Mouse (Mus musculus) monocyte, adult 5-6 weeks (primary cell): ENCODE measurements around the gene Fgg. TPM values are rescaled to one million over a fixed set of nuclear protein-coding genes. Genes with fewer than 3 reads are reported as not detected.

ENCODE experiments used
- ATAC-seq: fragments of 153-309, 156-312 bp; replicated peaks from 2 replicates; pipeline ENCODE4 v1.8.0; 2017; ENCODE audit warnings: mild to moderate bottlenecking; ENCODE audit not compliant: low TSS enrichment, insufficient number of reproducible peaks, severe bottlenecking, poor library complexity, low FRiP score
- total RNA-seq: library from RNA; stranded (forward); fragments of 200-1000, 200-491, 200-594 nt; gene quantifications from 3 replicates; pipeline ENCODE4 v1.2.3, GENCODE M21; 2017

The Fgg gene
- total RNA-seq: not detected in 3 replicates

- ATAC-seq: no peak
Observed at GRCm38 (mm10) chr3:83007557-83007956, at the start of gene Fgg. Gene Fgg, plus strand, starts transcription at chr3:83007724.

DNA sequence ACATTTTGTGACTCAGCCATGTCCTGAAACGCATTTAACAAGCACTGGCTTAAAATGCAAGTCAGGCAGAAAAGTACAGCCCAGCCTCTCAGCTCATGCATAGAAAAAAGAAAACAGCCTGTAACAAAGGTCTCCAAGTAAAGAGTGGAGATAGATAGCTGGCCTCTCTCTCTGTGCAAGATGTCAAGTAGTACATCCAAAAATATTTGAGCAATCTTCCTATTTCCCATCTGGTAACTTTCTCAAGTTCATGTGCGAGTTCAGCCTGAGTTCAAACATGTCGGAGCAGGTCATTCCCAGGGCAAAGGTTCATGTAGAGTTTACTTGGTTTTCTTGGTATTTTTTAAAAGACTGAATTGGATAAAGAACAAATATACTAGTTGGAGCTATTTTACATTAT is 36.5 kb upstream of the Fgg start:
- no peak for ATAC-seq

DNA sequence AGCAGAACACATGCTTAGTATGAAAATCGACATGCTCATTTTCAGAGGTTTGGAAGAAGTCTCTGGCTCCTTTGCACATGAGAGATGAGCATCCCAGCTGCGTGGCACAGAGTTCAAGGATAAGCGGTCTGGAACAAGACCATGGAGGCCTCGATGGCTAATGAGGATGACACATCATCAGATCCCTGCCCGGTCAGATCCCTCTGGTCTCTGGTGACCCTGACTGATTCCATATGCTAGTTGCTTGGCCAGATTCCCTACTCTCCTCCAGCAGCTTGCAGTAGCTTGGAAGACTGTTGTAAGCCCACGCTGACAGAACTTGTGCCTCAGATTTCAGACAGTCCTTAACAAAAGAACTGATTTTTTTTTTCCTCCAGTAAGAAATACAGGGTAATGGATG is 26.7 kb upstream of the Fgg start:
- no peak for ATAC-seq

DNA sequence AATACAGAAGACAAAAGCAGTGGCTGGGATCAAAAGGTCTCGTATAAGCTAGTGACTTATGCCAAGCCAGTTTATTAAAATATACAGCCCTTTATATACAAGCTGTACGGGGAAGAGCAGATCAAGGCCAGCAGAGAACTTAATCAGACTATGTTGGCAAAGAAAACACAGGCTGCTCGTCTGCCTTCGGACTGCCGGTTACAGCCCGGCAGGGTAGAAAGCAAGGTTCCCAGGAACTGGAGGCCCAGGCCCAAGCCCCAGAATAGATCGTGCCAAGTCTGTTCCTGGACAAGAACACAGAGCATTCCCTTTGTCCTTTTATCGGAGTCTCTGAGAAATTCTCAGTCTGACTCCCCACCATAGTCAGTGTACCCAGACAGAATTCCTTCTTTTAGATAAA is 25.7 kb upstream of the Fgg start:
- no peak for ATAC-seq

DNA sequence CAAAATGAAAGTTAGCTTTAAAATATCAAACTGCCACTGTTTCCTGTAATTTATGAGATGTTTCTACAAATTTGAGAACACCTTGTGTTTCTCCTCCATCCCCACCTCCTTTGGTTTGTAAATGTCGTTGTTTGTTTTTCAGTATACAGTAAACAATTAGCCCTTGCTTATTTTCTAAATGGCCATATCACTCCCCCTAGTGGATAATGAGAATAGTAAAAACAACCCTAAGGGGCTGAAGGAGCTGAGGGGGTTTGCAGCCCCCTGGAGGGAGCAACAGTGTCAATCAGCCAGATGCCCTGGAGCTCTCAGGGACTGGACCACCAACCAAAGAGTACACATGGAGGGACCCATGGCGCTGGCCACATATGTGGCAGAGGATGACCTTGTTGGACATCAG is 22.7 kb upstream of the Fgg start:
- ATAC-seq: no peak

- ATAC-seq: no peak
Observed at GRCm38 (mm10) chr3:82991963-82992362, 15.6 kb upstream of the Fgg start.

DNA sequence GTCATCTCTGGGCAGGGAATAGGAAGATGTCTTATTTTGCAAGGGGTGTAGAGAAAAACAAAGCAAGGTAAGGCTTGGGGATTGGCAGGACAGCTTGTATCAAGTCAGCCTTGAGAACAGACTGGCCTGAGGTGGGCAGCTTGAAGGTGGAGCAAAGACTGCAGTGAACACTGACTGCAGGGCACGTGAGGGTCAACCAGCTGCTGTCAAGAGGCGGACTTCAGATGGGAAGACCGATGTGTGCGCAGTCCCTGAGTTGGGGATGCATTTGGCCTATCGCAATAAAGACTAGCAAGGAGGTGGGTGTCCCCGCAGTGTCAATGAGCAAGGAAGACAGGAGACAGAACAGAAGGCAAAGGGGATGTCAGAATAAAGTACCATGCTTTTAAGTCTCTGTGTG is 14.6 kb upstream of the Fgg start:
- ATAC-seq: no peak

DNA sequence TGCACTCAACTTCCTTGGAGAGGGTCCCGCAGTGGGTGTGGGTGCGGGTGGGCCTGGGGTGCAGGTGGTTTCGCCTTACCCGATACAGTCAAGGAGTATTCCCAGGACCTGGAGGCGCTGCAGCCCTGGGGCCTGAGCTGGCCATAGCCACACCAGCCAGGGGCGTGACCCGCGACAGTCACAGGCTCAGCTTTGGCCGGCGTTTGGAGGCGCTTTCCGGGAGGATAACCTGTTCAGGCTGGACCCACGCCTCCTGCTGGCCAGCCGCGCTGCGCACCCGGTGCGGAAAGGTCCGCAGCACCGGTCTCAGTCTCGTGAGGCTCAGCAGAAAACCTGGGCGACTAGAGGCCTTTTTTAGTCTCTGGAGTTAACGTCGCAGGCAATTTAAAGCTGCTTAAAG is 12.2 kb upstream of the Fgg start:
- ATAC-seq: no peak

DNA sequence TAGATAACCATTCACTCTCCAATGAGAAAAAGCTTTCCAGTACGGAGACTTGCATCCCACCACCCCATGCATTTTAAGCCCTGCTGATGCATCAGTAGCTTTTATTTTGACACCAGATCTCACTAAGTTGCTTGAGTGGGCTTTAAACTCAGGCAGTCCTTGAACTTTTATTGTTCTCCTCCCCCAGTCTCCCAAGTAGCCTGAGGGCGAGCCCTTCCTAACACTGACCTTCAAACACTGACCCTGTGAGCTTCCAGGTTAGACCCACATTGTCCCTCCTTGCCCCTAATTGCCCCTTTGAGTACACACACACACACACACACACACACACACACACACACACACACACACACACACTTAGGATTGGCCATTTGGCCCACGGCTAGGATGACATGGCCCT is 10.9 kb upstream of the Fgg start:
- no peak for ATAC-seq

DNA sequence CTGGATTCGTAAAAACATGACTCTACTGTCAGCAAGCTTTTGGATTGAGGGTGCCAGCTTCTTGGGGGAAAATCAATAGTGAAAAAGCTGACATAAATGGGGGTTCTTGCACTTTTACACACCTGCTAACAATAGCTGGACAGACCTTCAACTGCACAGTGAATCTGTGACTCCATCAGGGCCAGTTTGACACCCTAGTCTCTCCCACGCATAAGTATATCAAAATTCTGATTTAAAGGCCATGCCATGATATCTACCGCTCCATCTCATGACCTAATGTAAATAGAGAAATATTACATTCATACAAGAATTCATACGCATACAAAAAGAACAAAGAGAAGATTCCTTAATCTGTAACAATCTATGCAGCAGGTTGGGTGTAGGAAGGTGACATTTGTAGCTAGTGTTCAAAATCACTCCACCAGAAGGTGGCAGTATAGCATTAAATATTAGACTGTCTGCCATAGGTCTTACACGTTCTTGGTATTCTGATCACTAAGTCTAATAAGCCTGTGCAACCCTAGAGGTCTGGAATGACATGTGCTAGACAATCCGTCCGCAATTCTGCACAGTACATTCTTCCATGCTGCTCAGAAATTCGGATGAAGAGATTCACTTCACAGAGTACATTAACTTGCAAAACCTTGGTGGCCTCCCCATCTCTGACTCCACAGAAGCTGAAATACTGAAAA is 8.6 kb upstream of the Fgg start:
- no peak for ATAC-seq

DNA sequence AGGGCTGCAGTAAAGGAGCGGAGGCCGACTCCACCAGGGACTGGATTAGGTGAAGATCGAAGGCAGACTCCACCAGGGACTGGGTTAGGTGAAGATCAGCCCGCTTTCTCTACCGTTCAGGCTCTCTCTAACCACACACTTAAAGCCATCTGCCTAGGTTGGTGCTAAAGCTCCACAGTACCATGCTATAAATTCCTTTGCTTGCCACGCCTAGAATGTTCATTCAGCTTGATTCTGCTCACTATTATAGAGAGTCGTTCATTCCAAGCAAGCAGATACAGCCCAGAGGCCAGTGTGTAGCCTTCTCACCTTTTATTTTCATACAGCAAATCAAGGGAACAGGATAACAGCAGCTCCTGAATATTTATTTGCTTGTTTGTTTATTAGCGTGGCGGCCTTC is 7.5 kb upstream of the Fgg start:
- ATAC-seq: no peak

DNA sequence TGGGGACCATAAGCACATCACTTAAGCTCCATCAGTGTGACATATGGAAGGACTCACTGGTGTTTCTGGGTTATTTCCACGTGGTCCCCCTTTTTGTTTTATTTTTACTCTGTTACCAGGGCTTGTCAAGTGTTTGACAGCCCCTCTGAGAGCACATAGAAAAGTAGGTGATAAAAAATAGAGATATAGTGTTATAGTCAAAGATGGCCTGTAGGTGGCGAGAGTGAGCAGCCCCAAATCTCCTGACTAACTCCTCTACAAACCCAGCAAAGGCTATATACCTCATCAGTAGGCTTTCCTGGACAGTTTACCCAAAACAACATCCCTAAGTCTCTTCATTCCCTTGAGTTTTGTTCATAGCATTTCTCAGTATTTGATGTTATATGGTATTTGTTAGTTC is 5.3 kb upstream of the Fgg start:
- ATAC-seq: peak; percentile 61; the same call in 1 of the 2 replicates

- no peak for ATAC-seq
Observed at GRCm38 (mm10) chr3:83003068-83003467, 4.5 kb upstream of the Fgg start.

- ATAC-seq: no peak
Observed at GRCm38 (mm10) chr3:83004801-83005200, 2.7 kb upstream of the Fgg start.

- no peak for ATAC-seq
Observed at GRCm38 (mm10) chr3:83010291-83010690, 2.8 kb downstream of the Fgg start.

DNA sequence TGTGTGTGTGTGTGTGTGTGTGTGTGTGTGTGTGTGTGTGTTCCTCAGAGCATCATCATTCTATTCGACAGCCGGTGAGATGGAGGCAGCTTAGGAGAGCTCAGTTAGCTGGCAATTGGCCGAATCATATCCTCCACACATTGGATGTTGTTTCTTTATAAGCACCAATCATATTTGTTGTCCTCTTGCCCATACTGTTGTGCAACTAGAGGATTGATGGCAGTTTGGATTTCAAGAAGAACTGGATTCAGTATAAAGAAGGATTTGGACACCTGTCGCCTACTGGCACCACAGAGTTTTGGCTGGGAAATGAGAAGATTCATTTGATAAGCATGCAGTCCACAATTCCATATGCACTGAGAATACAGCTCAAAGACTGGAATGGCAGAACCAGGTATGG is 3.6 kb downstream of the Fgg start:
- no peak for ATAC-seq

- no peak for ATAC-seq
Observed at GRCm38 (mm10) chr3:83011565-83011964, 4.0 kb downstream of the Fgg start.

GRCm38 (mm10) chr3:83012636-83013035 is 5.1 kb downstream of the Fgg start:
- no peak for ATAC-seq

- no peak for ATAC-seq
Observed at GRCm38 (mm10) chr3:83013951-83014350, 6.4 kb downstream of the Fgg start.

- no peak for ATAC-seq
Observed at GRCm38 (mm10) chr3:83016236-83016635, 8.7 kb downstream of the Fgg start.

DNA sequence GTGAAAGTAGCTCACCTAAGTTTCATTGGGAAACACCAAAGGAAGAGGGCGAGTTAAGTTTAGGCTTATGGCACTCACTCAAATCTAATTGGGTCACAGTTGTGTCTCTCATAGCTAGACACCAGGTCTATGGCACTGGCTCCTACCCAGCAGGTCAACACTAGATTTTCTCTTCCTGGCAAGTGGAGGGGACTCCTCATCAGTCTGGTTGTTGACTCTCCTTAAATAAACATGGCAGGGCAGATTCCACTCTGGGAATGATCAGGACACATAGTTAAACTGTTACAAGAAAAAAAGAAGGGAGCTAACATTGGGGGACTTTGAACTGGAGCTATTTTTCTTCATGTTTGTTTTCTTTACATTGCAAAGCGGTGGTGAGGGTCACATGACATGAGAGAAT is 12.9 kb downstream of the Fgg start:
- no peak for ATAC-seq
